In genomic region chr4:141796954-141797353, GRCm38 (mm10) we compare ENCODE assay signal across 28 mouse cellular contexts. TPM values are rescaled to one million over a fixed set of nuclear protein-coding genes. Genes with fewer than 3 reads are reported as not detected.
"Had no signal": no experiment of that assay in that cellular context is flagged by ENCODE, and none has a peak within 500 bp of the region (broad histone marks: within the 10 kb centered on the region; RNA-seq: fewer than 3 reads in every experiment).

No protein-coding gene starts in this region.

- H3K4me3 ChIP-seq: heart, embryonic 10.5 days; heart, embryonic 13.5 days; heart, embryonic 15.5 days; hindbrain, embryonic 13.5 days; hindbrain, embryonic 15.5 days; kidney, embryonic 15.5 days; limb, embryonic 13.5 days; limb, embryonic 15.5 days; liver, embryonic 12.5 days had no signal

- H3K4me2 ChIP-seq: heart, embryonic 13.5 days; heart, embryonic 15.5 days; hindbrain, embryonic 13.5 days; hindbrain, embryonic 15.5 days; kidney, embryonic 15.5 days; limb, embryonic 13.5 days; limb, embryonic 15.5 days; liver, embryonic 12.5 days had no signal

- H3K27me3 ChIP-seq: heart, embryonic 13.5 days; heart, embryonic 15.5 days; hindbrain, embryonic 13.5 days; hindbrain, embryonic 15.5 days; kidney, embryonic 15.5 days; limb, embryonic 13.5 days; limb, embryonic 15.5 days; liver, embryonic 12.5 days had no signal

- ATAC-seq: hindbrain, postnatal 0 days; intestine, embryonic 16.5 days; liver, embryonic 12.5 days had no signal

- H3K9me3 ChIP-seq: heart, embryonic 10.5 days; heart, embryonic 13.5 days; heart, embryonic 15.5 days; hindbrain, embryonic 13.5 days; hindbrain, embryonic 15.5 days; kidney, embryonic 15.5 days; limb, embryonic 13.5 days; limb, embryonic 15.5 days; liver, embryonic 12.5 days had no signal

- H3K9ac ChIP-seq: heart, embryonic 13.5 days; heart, embryonic 15.5 days; hindbrain, embryonic 13.5 days; hindbrain, embryonic 15.5 days; kidney, embryonic 15.5 days; limb, embryonic 13.5 days; limb, embryonic 15.5 days; liver, embryonic 12.5 days had no signal

- DNase-seq: gastrocnemius, postnatal 14 days; gastrocnemius, postnatal 36 days; heart, adult 18-20 months; heart, postnatal 14 days; heart, postnatal 36 days; kidney, adult 11 months; kidney, postnatal 14 days; layer of hippocampus, adult 9-11 months; layer of hippocampus, postnatal 36 days; left cerebral cortex, postnatal 4 days had no signal

- H3K27ac ChIP-seq: heart, embryonic 10.5 days; heart, embryonic 13.5 days; heart, embryonic 15.5 days; hindbrain, embryonic 13.5 days; hindbrain, embryonic 15.5 days; hindbrain, postnatal 0 days; kidney, embryonic 15.5 days; kidney, postnatal 0 days; limb, embryonic 13.5 days; limb, embryonic 15.5 days; liver, embryonic 12.5 days had no signal

RNA-seq across cellular contexts. Expression of gene Cela2a, which starts 29.0 kb away (rescaled TPM):
- polyA plus RNA-seq: heart, embryonic 10.5 days; heart, embryonic 13.5 days; hindbrain, embryonic 11.5 days; hindbrain, embryonic 13.5 days; limb, embryonic 11.5 days; limb, embryonic 13.5 days; limb, embryonic 15.5 days; liver, embryonic 12.5 days had no signal

RNA-seq across cellular contexts. Expression of gene Ctrc, which starts 49.2 kb away (rescaled TPM):
- polyA plus RNA-seq: heart, embryonic 10.5 days; heart, embryonic 13.5 days; heart, embryonic 15.5 days; heart, postnatal 0 days; hindbrain, embryonic 11.5 days; hindbrain, embryonic 13.5 days; hindbrain, embryonic 15.5 days; hindbrain, postnatal 0 days; intestine, embryonic 14.5 days; kidney, adult 2 months; kidney, embryonic 15.5 days; kidney, postnatal 0 days; limb, embryonic 11.5 days; limb, embryonic 13.5 days; limb, embryonic 15.5 days; liver, adult 2 months; liver, embryonic 12.5 days had no signal

RNA-seq across cellular contexts. Expression of gene Agmat, which starts 50.5 kb away (rescaled TPM):
- polyA plus RNA-seq: hindbrain, embryonic 11.5 days; hindbrain, embryonic 13.5 days; limb, embryonic 15.5 days had no signal
